Mouse (Mus musculus) testis, adult 2 months (tissue): Measurements from ENCODE around the gene Il17rb. TPM values are rescaled to one million over a fixed set of nuclear protein-coding genes. Genes with fewer than 3 reads are reported as not detected.

ENCODE experiments used
- H3K27ac ChIP-seq: fragments of 200-500 bp; 2 replicates; pipeline ENCODE4 v1.5.1; 2012; ENCODE audit warnings: low read depth, low read length; ENCODE audit not compliant: control insufficient read depth, insufficient read depth
- H3K27me3 ChIP-seq: fragments of 200-500 bp; 2 replicates; pipeline ENCODE4 v1.6.1; 2012; ENCODE audit warnings: mild to moderate bottlenecking, low read length, moderate library complexity; ENCODE audit not compliant: control insufficient read depth, insufficient read depth
- H3K36me3 ChIP-seq: fragments of 200-500 bp; 2 replicates; pipeline ENCODE4 v1.6.1; 2012; ENCODE audit warnings: mild to moderate bottlenecking, low read length; ENCODE audit not compliant: control insufficient read depth, insufficient read depth
- H3K4me1 ChIP-seq: fragments of 200-500 bp; 2 replicates; pipeline ENCODE4 v1.6.1; 2012; ENCODE audit warnings: low read length; ENCODE audit not compliant: control insufficient read depth, insufficient read depth
- H3K4me3 ChIP-seq: fragments of 200-500 bp; 2 replicates; pipeline ENCODE4 v1.5.1; 2012; ENCODE audit warnings: low read depth, mild to moderate bottlenecking, low read length, moderate library complexity, mixed read lengths; ENCODE audit not compliant: control insufficient read depth
- CTCF ChIP-seq: fragments of 200-500 bp; IDR thresholded peaks from 2 replicates; pipeline ENCODE4 v1.5.1; 2012; ENCODE audit warnings: low read depth, mild to moderate bottlenecking, inconsistent platforms, low read length, moderate library complexity; ENCODE audit not compliant: control insufficient read depth, insufficient read depth, insufficient replicate concordance
- POLR2A ChIP-seq: fragments of 200-500 bp; IDR thresholded peaks from 2 replicates; pipeline ENCODE4 v1.6.1; 2012; ENCODE audit warnings: low read depth, mild to moderate bottlenecking, inconsistent platforms, low read length, moderate library complexity; ENCODE audit not compliant: control insufficient read depth
- polyA plus RNA-seq: library from polyadenylated mRNA; depleted of rRNA; stranded (reverse); fragments of >200 nt; gene quantifications from 2 replicates; pipeline ENCODE4 v1.2.3, GENCODE M21; 2012

The Il17rb gene
- polyA plus RNA-seq, 1 experiment = 2.5 TPM

DNA sequence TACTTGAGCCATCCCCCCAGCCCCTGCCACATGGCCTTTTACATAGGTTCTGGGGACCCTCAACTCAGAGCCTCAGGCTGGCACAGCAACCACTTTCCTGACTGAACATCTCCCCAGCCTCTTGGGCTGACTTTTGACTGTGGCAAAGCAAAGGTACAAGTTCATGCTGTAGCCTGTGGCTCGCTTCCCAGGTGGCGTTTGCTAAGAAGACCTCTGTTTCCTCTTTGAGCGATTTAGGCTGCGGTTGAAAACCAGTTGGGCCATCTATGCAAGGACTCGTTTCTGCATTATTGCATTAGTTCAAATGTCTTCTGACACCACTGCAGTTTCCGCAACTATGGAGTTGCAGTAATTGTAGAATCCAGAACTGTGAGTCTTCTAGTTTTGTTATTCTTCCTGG is 13.8 kb upstream of the Il17rb start:
- Histone ChIP-seq H3K4me3 (no peak overlapping the region), H3K27ac (no peak overlapping the region), H3K36me3 (no peaks in the 10 kb centered on the region), H3K27me3 (no peaks in the 10 kb centered on the region), H3K4me1 (peaks cover 2% of the 10 kb centered on the region; the same call in 1 of the 2 replicates)
- TF ChIP-seq POLR2A = no peak
- no peak for TF ChIP-seq CTCF

GRCm38 (mm10) chr14:30019792-30020575 is 11.3 kb upstream of the Il17rb start:
- H3K36me3 ChIP-seq = no peaks in the 10 kb centered on the region
- no peak overlapping the region for H3K27ac ChIP-seq
- H3K4me1 ChIP-seq = peaks cover 2% of the 10 kb centered on the region; the same call in 1 of the 2 replicates
- TF ChIP-seq POLR2A = no peak
- TF ChIP-seq CTCF = no peak
- no peaks in the 10 kb centered on the region for H3K27me3 ChIP-seq
- H3K4me3 ChIP-seq = no peak overlapping the region

- no peaks in the 10 kb centered on the region for H3K36me3 ChIP-seq
- no peak for TF ChIP-seq POLR2A
- TF ChIP-seq CTCF = no peak
- no peaks in the 10 kb centered on the region for H3K27me3 ChIP-seq
- peaks cover 2% of the 10 kb centered on the region; the same call in 1 of the 2 replicates for H3K4me1 ChIP-seq
- H3K27ac ChIP-seq = no peak overlapping the region
- H3K4me3 ChIP-seq = no peak overlapping the region
Observed at GRCm38 (mm10) chr14:30019375-30019774, 10.7 kb upstream of the Il17rb start.

DNA sequence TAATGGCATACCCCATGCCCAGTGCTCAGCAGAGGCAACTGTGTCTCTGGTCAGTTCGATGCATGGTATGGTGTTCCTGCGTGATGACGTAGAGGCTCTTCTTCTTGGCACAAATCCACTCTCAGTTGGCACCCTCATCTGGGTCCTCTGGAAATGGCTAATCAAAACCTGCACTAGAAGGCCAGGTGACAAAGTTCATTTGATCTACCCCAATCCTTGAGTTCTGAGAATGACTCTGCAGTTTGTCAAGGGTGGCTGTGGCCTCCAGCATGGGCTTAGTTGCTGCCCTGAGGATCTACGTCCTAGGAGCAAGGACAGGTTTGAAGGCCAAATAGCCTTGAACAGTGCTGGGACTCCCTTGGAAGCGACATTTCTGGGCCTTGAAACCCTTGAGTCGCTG is 10.2 kb upstream of the Il17rb start:
- Histone ChIP-seq H3K27me3 (no peaks in the 10 kb centered on the region), H3K36me3 (no peaks in the 10 kb centered on the region), H3K27ac (no peak overlapping the region), H3K4me1 (peaks cover 2% of the 10 kb centered on the region; the same call in 1 of the 2 replicates), H3K4me3 (no peak overlapping the region)
- TF ChIP-seq POLR2A (no peak), CTCF (no peak)

DNA sequence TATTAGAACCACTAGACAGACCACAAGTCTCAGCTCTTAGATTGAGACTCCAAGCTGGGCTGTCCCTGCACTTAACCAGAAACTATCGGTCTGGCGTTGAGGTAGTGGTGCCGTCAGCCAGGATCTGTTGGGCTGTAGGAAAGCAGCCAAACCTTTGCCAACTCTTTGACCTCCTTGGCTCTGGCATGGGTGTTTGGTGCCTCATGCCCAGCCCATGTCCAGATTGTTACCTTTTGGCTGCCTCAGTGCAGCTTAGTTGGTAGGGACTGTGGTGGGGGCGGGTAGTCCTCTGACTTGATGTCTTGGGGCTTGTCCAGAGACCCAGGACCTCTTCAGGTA is 9.7 kb upstream of the Il17rb start:
- Histone ChIP-seq H3K4me1 (peaks cover 2% of the 10 kb centered on the region; the same call in 1 of the 2 replicates), H3K36me3 (no peaks in the 10 kb centered on the region), H3K4me3 (no peak overlapping the region), H3K27ac (no peak overlapping the region), H3K27me3 (no peaks in the 10 kb centered on the region)
- no peak for TF ChIP-seq POLR2A

DNA sequence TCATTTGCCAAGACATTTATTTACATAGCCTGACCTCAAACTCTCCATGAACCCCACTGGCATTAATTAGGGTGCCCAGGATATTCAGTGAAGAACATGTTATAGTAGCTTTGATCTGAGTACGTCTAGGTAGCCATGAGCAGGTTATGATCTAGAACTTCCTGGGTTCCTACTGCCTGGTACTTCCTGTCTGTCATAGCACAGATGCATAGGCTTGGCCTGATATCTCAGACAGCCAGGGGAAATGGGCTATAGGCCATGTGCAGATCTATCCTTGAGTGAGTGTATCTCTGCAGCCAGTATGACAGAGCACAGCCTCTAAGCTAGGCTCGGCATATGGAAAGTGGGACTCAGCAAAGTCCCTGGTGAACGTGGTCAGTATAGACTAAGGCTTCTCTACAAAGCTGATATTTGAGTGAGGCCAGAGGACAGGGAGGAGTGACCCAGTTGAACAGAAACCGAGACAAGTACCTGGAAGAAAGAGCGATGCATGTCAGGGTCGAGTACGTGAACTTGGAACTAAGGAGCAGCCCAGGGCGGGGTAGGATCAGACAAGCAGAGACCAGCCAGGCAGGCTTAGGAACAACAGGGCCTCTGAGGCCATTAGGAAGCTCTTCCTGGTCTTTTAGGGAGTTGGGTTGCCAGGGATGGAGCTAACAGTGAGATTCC is 9.2 kb upstream of the Il17rb start:
- H3K36me3 ChIP-seq = no peaks in the 10 kb centered on the region
- H3K4me3 ChIP-seq = no peak overlapping the region
- TF ChIP-seq CTCF = no peak
- no peak for TF ChIP-seq POLR2A
- peaks cover 2% of the 10 kb centered on the region; the same call in 1 of the 2 replicates for H3K4me1 ChIP-seq
- H3K27me3 ChIP-seq = no peaks in the 10 kb centered on the region
- H3K27ac ChIP-seq = peak overlapping the region; percentile 9; the same call in 1 of the 2 replicates

DNA sequence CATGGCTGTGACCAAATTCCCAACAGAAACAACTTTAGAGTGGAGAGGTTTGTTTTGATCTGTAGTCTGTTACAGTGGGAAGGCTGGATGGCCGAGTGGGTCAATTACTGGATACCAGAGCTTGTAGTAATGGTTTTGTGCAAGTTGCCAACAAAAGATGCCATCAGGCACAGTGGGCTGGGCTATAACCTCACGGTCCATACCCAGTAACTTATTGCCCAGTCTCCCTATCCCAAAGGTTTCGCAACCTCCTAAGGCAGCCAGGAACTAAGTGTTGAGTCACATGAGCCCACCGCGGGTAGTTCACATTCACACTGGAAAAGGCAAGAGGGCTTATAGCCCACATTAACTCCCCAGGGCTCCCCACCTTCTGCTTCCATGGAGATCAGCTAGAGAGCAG is 8.0 kb upstream of the Il17rb start:
- Histone ChIP-seq H3K27ac (no peak overlapping the region), H3K27me3 (no peaks in the 10 kb centered on the region), H3K4me1 (peaks cover 2% of the 10 kb centered on the region), H3K36me3 (no peaks in the 10 kb centered on the region), H3K4me3 (no peak overlapping the region)
- TF ChIP-seq POLR2A = no peak
- no peak for TF ChIP-seq CTCF
